Mouse (Mus musculus): ENCODE results near the gene Snx30.

DNA sequence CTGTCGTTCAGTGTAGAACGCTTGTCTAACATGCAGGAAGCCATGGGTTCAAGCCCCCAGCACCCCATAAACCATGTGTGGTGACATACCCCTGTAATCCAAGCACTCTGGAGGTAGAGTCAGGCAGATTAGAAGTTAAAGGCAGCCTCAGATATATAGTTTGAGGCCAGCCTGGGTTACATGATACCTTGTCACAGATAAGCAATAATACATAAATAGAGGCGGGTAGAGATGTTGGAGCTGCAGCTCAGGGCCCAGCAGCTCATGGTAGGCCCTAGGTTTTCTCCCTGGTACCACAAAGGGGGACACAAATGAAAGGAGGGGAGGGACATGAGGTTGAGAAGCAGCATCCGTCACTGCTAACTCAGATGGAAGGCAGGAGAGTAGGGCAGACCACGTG is 12.2 kb downstream of the Snx30 start:
- TF ChIP-seq CTCF (IDR thresholded peaks at IDR 0.05; ENCODE audit: borderline replicate concordance, control insufficient read depth, extremely low read depth, insufficient read depth, low read length, poor library complexity) (no peak), POLR2A (IDR thresholded peaks at IDR 0.05; ENCODE audit: control insufficient read depth, extremely low read depth, insufficient read depth, low read length, poor library complexity) (no peak)
